Mouse (Mus musculus): Measurements from ENCODE around the gene Slc25a21.

GRCm38 (mm10) chr12:56807078-56807477 lies 390.2 kb downstream of the Slc25a21 start:
- no peak for TF ChIP-seq CTCF (IDR thresholded peaks at IDR 0.05; ENCODE audit: low read depth, low read length)
- TF ChIP-seq POLR2A (IDR thresholded peaks at IDR 0.05; ENCODE audit: extremely low read depth, insufficient read depth, low read length), result no peak
